Mouse (Mus musculus) embryonic facial prominence, embryonic 10.5 days (tissue): ENCODE results near the gene Dnajc3. TPM values are rescaled to one million over a fixed set of nuclear protein-coding genes. Genes with fewer than 3 reads are reported as not detected.
"Not testable (repeated sequence)": the region's sequence is repeated elsewhere in the genome, so short reads cannot be mapped to it uniquely, and the experiment has no call there.

Experiments
- DNase-seq: peaks from one replicate; pipeline ENCODE4 v3.0.0-alpha.2; 2017; ENCODE audit warnings: low spot score
- H3K27ac ChIP-seq: fragments of 300-500 bp; sonication (generic); replicated peaks from 2 replicates; pipeline ENCODE4 v1.5.1; 2016; ENCODE audit warnings: mild to moderate bottlenecking
- H3K27me3 ChIP-seq: fragments of 300-500 bp; sonication (generic); replicated peaks from 2 replicates; pipeline ENCODE4 v1.6.1; 2016; ENCODE audit warnings: low read depth, mild to moderate bottlenecking; ENCODE audit not compliant: poor library complexity, severe bottlenecking
- H3K36me3 ChIP-seq: fragments of 300-500 bp; sonication (generic); replicated peaks from 2 replicates; pipeline ENCODE4 v1.6.1; 2016; ENCODE audit warnings: mild to moderate bottlenecking, moderate library complexity
- H3K4me1 ChIP-seq: fragments of 300-500 bp; sonication (generic); 2 replicates; pipeline ENCODE4 v1.6.1; 2016
- H3K4me3 ChIP-seq: fragments of 300-500 bp; sonication (generic); 2 replicates; pipeline ENCODE4 v1.5.1; 2016; ENCODE audit warnings: mild to moderate bottlenecking, moderate library complexity
- H3K9me3 ChIP-seq: fragments of 300-500 bp; sonication (generic); 2 replicates; pipeline ENCODE4 v1.6.1; 2016; ENCODE audit warnings: mild to moderate bottlenecking
- WGBS: fragments of 180-500 bp; shearing (Covaris S2); methylation state at CpG from one replicate; pipeline ENCODE4 v1.1.7; 2016; 5-methylcytosine and 5-hydroxymethylcytosine counted together
- polyA plus RNA-seq: library from polyadenylated mRNA; unstranded; fragments of >200 nt; fragmentation: Nextera tagmentation; extraction: Ambion mirVana; gene quantifications from 2 replicates; pipeline ENCODE4 v1.2.1, GENCODE M21; 2016

The Dnajc3 gene
- polyA plus RNA-seq, 1 experiment from 2014 or later = 32.8 TPM

DNA sequence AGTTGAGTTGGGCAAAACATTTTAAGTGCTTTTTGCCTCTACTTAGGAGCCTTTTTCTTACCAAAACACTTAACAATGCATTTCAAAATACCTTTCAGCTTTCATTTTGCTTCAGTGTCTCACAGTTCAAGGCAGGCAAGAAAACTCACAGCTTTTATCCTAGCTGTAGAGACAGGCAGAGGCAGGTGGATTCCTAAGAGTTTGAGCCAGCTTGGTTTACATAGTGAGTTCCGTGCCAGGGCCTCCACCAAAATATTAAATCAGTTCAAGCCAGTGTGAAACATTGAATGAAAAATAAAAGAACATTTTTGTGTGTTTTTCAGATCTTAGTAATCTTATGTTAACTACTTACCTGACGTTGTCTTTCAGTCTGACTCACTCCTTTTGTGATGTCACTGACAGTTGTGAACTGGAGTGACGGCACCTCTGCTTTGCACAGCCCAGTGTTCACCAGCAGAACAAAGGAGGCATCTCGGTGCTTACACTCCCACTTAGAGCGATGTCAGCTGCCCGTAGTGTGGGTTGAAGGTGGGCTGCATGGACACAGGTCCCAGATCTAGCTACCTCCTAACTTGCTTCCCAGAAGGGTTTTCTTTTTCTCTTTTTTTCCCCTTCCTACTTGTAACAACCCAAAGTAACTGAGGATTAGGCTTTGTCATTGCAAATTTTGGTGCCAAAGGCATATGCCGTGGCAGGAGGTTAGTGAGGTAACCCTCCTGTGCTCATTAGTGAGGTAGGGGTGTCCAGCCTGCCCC lies 42.0 kb downstream of the Dnajc3 start:
- no peaks in the 10 kb centered on the region for H3K4me1 ChIP-seq
- H3K27me3 ChIP-seq = no peaks in the 10 kb centered on the region
- peaks cover 87% of the 10 kb centered on the region for H3K36me3 ChIP-seq
- DNase-seq = no peak
- no peak overlapping the region for H3K27ac ChIP-seq
- no peaks in the 10 kb centered on the region for H3K9me3 ChIP-seq
- 84% methylated on average over 7 of the region's 7 CpGs for WGBS
- H3K4me3 ChIP-seq = no peak overlapping the region

GRCm38 (mm10) chr14:118980358-118980757 lies 42.6 kb downstream of the Dnajc3 start:
- Histone ChIP-seq H3K4me1 (no peaks in the 10 kb centered on the region), H3K4me3 (no peak overlapping the region), H3K9me3 (no peaks in the 10 kb centered on the region), H3K27me3 (no peaks in the 10 kb centered on the region), H3K36me3 (peaks cover 83% of the 10 kb centered on the region), H3K27ac (no peak overlapping the region)
- WGBS = 86% methylated on average over 5 of the region's 5 CpGs
- DNase-seq = no peak

DNA sequence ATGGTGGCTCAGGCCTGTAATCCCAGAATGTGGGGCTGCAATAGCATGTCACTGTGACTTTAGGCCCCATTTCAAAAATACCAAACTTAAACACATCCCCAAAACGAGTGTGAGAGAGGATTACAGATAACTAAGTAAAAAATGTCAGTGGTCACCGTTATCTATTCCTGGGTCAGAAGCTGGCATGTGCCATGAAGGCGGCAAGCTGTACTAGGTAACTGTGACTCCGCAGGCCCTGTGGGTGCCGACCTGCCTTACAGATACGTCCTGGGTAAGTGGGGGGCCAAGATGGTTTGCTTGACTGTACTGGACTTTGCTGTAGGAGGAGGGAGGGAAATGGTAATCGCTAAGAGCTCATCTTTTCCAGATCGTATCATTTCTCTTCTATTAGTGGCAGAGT lies 43.1 kb downstream of the Dnajc3 start:
- 87% methylated on average over 8 of the region's 8 CpGs for WGBS
- no peaks in the 10 kb centered on the region for H3K4me1 ChIP-seq
- no peak overlapping the region for H3K27ac ChIP-seq
- peaks cover 83% of the 10 kb centered on the region for H3K36me3 ChIP-seq
- H3K9me3 ChIP-seq = no peaks in the 10 kb centered on the region
- no peak overlapping the region for H3K4me3 ChIP-seq
- no peak for DNase-seq
- H3K27me3 ChIP-seq = no peaks in the 10 kb centered on the region

- H3K36me3 ChIP-seq = peaks cover 74% of the 10 kb centered on the region
- H3K27me3 ChIP-seq, H3K27ac ChIP-seq, DNase-seq, H3K4me3 ChIP-seq, H3K4me1 ChIP-seq, H3K9me3 ChIP-seq: not testable (repeated sequence)
- WGBS = 94% methylated on average over 6 of the region's 6 CpGs
Measured at GRCm38 (mm10) chr14:118981711-118982428, 44.1 kb downstream of the Dnajc3 start.

- WGBS = 80% methylated on average over 11 of the region's 11 CpGs
- H3K36me3 ChIP-seq = peaks cover 67% of the 10 kb centered on the region
- H3K27me3 ChIP-seq, H3K4me3 ChIP-seq, H3K27ac ChIP-seq, H3K9me3 ChIP-seq, DNase-seq, H3K4me1 ChIP-seq: not testable (repeated sequence)
Measured at GRCm38 (mm10) chr14:118982429-118983045, 44.8 kb downstream of the Dnajc3 start.

DNA sequence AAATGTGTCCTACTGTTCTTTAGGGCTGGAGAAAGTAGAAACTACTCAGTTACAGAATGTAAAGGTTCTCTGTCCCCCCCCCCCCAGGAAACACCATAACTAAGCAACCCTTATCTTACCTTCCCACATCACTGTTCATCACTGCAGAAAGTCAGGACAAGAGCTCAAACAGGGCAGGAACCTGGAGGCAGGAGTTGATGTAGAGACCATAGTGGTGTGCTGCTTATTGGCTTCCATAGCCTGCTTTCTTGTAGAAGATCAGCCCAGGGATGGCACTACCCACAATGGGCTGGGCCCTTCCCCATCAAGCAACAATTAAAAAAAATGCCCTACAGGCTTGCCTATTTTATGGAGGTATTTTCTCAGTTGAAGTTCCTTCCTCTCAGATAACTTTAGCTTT lies 45.6 kb downstream of the Dnajc3 start:
- H3K36me3 ChIP-seq = peaks cover 59% of the 10 kb centered on the region
- H3K9me3 ChIP-seq = no peaks in the 10 kb centered on the region
- H3K27ac ChIP-seq = no peak overlapping the region
- no peak for DNase-seq
- H3K27me3 ChIP-seq = no peaks in the 10 kb centered on the region
- H3K4me3 ChIP-seq = no peak overlapping the region
- H3K4me1 ChIP-seq = no peaks in the 10 kb centered on the region

- 89% methylated on average over 4 of the region's 4 CpGs for WGBS
- H3K27ac ChIP-seq = no peak overlapping the region
- no peak overlapping the region for H3K4me3 ChIP-seq
- H3K9me3 ChIP-seq = no peaks in the 10 kb centered on the region
- DNase-seq = no peak
- peaks cover 58% of the 10 kb centered on the region for H3K36me3 ChIP-seq
- H3K4me1 ChIP-seq = no peaks in the 10 kb centered on the region
- no peaks in the 10 kb centered on the region for H3K27me3 ChIP-seq
Measured at GRCm38 (mm10) chr14:118984161-118984560, 46.4 kb downstream of the Dnajc3 start.

DNA sequence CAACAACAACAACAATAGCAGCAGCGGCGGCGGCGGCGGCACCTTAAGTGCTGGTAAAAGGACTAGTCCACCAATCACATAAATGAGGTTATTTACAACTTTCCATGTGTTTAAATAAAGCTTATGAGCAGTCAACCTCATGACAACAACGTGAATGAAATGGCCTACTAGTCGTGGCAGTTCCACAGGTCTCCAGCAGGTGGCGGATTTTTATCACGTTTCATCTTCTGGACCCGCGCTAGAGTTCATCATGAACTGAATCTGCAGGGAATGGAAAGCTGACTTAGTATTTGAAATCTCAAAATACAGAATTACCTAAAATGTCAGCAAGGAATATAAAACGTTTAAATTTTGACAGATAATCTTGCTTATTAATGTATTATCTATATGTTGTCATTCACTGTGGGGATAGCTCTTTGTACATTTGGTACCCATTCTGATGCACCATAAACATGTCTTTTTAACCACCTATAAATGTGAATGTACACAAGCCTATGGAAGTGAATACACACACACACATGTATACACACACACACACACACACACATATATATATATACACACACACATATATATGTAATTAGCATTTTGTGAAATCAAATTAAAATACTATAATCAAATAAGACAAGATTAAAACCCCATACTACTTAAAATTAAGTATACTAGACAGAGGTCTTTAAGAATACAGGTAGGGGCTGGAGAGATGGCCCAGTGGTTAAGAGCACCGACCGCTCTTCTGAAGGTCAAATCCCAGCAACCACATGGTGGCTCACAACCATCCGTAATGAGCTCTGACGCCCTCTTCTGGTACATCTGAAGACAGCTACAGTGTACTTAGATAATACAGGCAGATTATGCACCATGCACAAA lies 49.1 kb downstream of the Dnajc3 start:
- H3K27ac ChIP-seq = no peak overlapping the region
- no peaks in the 10 kb centered on the region for H3K9me3 ChIP-seq
- H3K4me1 ChIP-seq = no peaks in the 10 kb centered on the region
- H3K27me3 ChIP-seq = no peaks in the 10 kb centered on the region
- peaks cover 38% of the 10 kb centered on the region for H3K36me3 ChIP-seq
- DNase-seq = peak; percentile 70
- H3K4me3 ChIP-seq = no peak overlapping the region
- 40% methylated on average over 16 of the region's 16 CpGs for WGBS

GRCm38 (mm10) chr14:118987523-118988496 lies 50.0 kb downstream of the Dnajc3 start:
- Histone ChIP-seq H3K9me3 (no peaks in the 10 kb centered on the region), H3K27me3 (no peaks in the 10 kb centered on the region), H3K4me1 (no peaks in the 10 kb centered on the region), H3K36me3 (peaks cover 40% of the 10 kb centered on the region), H3K4me3 (no peak overlapping the region), H3K27ac (no peak overlapping the region)
- 53% methylated on average over 13 of the region's 13 CpGs for WGBS
- peak; percentile 22 for DNase-seq

DNA sequence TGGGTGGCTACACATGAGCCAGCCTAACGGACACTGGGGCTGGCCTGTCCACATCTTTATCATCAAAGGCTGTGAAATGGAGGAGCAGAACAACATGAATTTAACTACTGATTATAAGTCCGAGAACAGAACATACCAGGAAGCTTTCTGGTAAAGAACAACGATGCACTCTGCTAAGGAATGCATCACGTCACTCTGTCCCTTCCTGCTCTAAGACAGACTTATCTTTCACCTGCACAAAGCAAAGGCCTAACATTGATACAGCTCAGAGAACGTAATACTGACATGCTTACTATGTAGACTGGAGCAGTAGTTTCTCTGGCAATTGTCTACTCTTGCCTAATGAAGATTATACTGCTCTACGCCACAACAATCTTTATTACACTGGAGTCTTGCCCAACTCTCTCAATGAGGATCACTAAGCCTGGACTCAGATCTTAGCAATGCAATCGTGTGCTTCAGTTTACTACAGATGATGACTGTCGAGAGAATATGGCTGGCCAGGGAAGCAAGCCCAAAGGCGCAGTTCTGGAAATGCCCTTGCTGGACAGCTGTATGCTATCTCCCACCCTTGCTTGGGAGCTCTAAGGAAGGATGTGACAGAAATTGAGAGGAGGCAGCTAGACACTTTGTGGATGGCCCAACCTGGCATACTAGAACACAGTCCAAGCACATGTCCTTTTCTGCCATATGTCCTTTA lies 57.6 kb downstream of the Dnajc3 start:
- H3K4me1 ChIP-seq = no peaks in the 10 kb centered on the region
- no peak overlapping the region for H3K4me3 ChIP-seq
- no peak for DNase-seq
- H3K36me3 ChIP-seq = peaks cover 65% of the 10 kb centered on the region
- 93% methylated on average over 9 of the region's 9 CpGs for WGBS
- no peaks in the 10 kb centered on the region for H3K27me3 ChIP-seq
- no peaks in the 10 kb centered on the region for H3K9me3 ChIP-seq
- H3K27ac ChIP-seq = no peak overlapping the region

DNA sequence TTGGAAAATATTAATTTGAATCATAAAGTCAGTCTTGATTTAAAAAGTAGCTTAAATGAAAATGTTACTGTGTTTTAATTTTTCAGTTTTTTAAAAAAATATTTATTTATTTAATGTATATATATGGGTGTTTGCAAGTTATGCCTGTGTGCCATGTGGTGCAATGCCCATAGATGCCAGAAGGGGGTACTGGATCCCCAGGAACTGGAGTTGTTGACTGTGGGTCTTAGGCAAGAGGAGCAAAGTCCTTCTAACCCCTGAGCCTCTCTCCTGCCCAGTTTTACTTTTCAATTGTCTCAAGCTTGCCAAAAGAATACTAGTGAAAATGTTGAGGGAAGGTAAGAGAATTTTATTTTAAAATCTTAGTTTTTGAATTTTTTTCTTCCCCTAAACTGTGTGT lies 65.5 kb downstream of the Dnajc3 start:
- Histone ChIP-seq H3K4me3 (no peak overlapping the region), H3K27ac (no peak overlapping the region), H3K27me3 (no peaks in the 10 kb centered on the region), H3K36me3 (peaks cover 32% of the 10 kb centered on the region), H3K9me3 (no peaks in the 10 kb centered on the region), H3K4me1 (peaks cover 11% of the 10 kb centered on the region)
- peak; percentile 29 for DNase-seq
